Mouse (Mus musculus): ENCODE data around the gene Dact3. TPM values are rescaled to one million over a fixed set of nuclear protein-coding genes. Genes with fewer than 3 reads are reported as not detected.

The Dact3 gene
- polyA plus RNA-seq (2014; fragmentation: Illumina TruSeq; extraction: RNeasy Lipid Tissue Mini Kit (QIAGEN cat#74804); ENCODE audit: low read depth, low replicate concordance): 5.9 TPM

DNA sequence AGATGAGACGGTGACA lies at the start of gene Dact3:
Gene Dact3 (plus strand): TSS at position 8 of the 16 bp plus-strand sequence.

DNA sequence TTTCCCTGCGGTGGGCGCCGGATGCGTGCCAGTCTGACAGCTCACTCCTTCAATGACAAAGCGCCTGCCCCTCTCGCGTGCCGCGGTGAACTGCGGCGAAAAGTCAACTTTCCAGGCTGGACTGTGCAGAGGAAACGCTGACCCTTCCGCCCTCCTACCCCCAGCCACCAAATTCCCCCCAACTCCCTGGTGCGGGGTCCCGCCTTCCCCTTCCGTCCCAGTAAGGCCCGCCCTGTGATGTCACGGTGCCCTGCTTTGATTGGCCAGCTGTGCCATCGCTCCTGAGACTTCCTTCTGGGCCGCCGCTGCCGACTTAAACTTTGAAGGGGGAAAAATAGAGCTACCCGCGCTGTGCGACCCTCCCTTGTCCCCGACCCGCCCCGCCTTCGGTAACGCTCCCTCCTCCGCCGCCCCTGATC lies 32.5 kb upstream of the Dact3 start, which contains the start of gene Prkd2:
Gene Prkd2 (plus strand): TSS at position 258 of the 419 bp plus-strand sequence.

DNA sequence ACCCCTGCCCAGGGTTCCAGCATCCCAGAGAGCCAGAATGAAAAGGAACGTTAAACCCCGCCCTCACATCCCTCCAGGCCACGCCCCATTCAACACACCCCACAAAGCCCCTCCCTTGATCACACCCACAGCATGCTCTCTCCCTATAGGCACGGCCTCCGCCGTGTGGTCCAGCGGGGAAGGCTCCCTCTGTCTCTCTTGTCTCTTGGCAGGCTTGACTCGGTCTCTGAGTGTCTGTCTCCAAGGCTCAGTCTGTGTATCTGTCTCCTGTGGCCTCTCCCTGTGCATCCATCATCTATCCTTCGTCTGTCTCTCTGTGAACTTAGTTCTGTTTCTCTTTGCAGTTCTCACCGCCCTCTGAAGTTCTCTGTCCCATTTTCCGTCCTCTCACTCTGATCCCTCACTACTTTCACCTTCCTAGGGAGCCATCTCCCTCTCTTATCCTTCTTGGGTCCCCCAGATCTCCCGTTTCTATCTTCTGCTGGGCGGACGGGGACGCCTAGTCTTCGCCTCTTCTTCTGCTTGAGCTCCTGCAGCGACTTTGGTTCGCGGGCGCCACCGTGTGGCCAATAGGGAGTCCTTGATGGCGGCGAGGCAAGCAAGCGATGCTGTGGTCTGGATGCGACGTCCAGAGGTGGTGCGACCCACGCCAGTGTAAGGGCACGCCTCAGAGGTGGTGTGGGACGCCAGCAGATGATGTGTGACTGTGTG lies 16.7 kb downstream of the Dact3 start, which contains the start of gene Gng8:
Gene Gng8 (plus strand): TSS at position 146 of the 711 bp plus-strand sequence.

DNA sequence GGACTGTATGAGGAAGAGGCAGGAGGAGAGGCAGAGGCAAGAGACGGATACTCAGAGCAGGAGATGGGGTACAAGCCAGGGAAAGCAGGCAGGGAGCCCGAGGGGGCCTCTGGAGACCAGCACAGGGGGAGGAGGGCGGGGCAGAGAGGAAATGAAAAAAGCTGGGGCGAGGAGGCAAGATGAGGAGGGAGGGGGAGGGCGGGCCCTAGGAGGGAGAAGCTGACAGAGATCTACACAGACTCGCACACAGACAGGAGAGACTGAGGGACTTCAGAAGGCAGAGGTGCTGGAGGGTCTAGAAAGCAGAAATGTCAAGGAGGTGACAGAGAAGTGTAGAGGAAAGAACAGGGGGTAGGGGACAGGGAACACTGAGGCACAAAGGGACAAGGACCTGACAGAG lies 31.2 kb downstream of the Dact3 start, which contains the start of gene Ptgir:
Gene Ptgir (plus strand): TSS at position 210 of the 400 bp plus-strand sequence.

DNA sequence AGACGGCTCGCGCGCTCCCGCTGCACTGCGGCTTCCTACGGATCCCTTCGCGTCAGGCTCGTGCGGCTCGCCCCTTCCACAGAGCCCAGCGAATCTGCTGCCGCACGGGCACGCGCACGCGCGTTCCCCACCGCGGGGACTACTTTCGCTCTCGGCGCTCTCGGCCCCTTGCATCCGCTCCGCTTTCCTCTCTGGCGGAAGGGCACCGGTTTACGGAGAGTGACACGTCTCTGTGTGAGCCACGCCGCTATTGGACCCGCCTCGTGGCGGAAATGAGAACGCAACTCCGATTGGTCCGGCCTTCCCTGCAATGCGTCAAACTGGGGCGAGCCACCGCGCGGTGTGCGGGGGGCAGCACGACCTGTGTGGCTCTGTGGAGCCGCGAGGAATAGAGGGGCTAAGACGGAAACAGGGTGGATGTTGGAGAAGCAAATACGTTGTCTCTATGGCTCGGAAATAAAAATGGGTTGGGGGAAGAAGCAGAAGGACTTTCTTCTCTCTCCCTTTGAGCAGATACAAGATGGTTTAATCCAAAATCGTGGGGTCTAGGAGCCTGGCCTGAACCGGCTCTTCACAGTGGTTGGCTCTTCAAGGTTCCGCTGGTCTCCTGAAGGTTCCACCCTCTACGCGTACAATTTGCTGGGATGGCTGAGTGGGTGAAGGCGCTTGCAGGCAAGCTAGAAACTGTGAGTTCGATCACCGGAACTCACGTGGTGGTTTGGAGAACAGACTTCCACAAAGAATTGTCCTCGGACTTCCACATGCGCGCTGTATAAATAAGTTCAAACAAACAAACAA lies 49.1 kb downstream of the Dact3 start, which contains the start of gene Calm3:
Gene Calm3 (minus strand): TSS at position 78 of the 798 bp plus-strand sequence.

Other genes with a start within 250 kb of the Dact3 start
- gene Ceacam15, start 199.6 kb upstream of the Dact3 start, polyA plus RNA-seq (2014; fragmentation: Illumina TruSeq; extraction: RNeasy Lipid Tissue Mini Kit (QIAGEN cat#74804); ENCODE audit: low read depth, low replicate concordance): not detected
- gene Ceacam9, start 153.4 kb upstream of the Dact3 start, polyA plus RNA-seq (2014; fragmentation: Illumina TruSeq; extraction: RNeasy Lipid Tissue Mini Kit (QIAGEN cat#74804); ENCODE audit: low read depth, low replicate concordance): 0.30 TPM
- 156 TPM for gene Ap2s1, start 136.9 kb upstream of the Dact3 start, polyA plus RNA-seq (2014; fragmentation: Illumina TruSeq; extraction: RNeasy Lipid Tissue Mini Kit (QIAGEN cat#74804); ENCODE audit: low read depth, low replicate concordance)
- 638 TPM for gene Slc1a5, start 94.0 kb upstream of the Dact3 start, polyA plus RNA-seq (2014; fragmentation: Illumina TruSeq; extraction: RNeasy Lipid Tissue Mini Kit (QIAGEN cat#74804); ENCODE audit: low read depth, low replicate concordance)
- 61.2 TPM for gene Strn4, start 59.4 kb upstream of the Dact3 start, polyA plus RNA-seq (2014; fragmentation: Illumina TruSeq; extraction: RNeasy Lipid Tissue Mini Kit (QIAGEN cat#74804); ENCODE audit: low read depth, low replicate concordance)
- 19.1 TPM for gene Fkrp, start 58.6 kb upstream of the Dact3 start, polyA plus RNA-seq (2014; fragmentation: Illumina TruSeq; extraction: RNeasy Lipid Tissue Mini Kit (QIAGEN cat#74804); ENCODE audit: low read depth, low replicate concordance)
- 22.1 TPM for gene Prkd2, start 32.4 kb upstream of the Dact3 start, polyA plus RNA-seq (2014; fragmentation: Illumina TruSeq; extraction: RNeasy Lipid Tissue Mini Kit (QIAGEN cat#74804); ENCODE audit: low read depth, low replicate concordance)
- gene Gng8, start 16.5 kb downstream of the Dact3 start, polyA plus RNA-seq (2014; fragmentation: Illumina TruSeq; extraction: RNeasy Lipid Tissue Mini Kit (QIAGEN cat#74804); ENCODE audit: low read depth, low replicate concordance): 4.3 TPM
- 2.4 TPM for gene Ptgir, start 31.2 kb downstream of the Dact3 start, polyA plus RNA-seq (2014; fragmentation: Illumina TruSeq; extraction: RNeasy Lipid Tissue Mini Kit (QIAGEN cat#74804); ENCODE audit: low read depth, low replicate concordance)
- 128 TPM for gene Calm3, start 48.8 kb downstream of the Dact3 start, polyA plus RNA-seq (2014; fragmentation: Illumina TruSeq; extraction: RNeasy Lipid Tissue Mini Kit (QIAGEN cat#74804); ENCODE audit: low read depth, low replicate concordance)
- gene Pnmal2, start 69.4 kb downstream of the Dact3 start, polyA plus RNA-seq (2014; fragmentation: Illumina TruSeq; extraction: RNeasy Lipid Tissue Mini Kit (QIAGEN cat#74804); ENCODE audit: low read depth, low replicate concordance): 3.2 TPM
- gene Pnmal1, start 84.4 kb downstream of the Dact3 start, polyA plus RNA-seq (2014; fragmentation: Illumina TruSeq; extraction: RNeasy Lipid Tissue Mini Kit (QIAGEN cat#74804); ENCODE audit: low read depth, low replicate concordance): 0.19 TPM
- gene Gm42372, start 107.8 kb downstream of the Dact3 start, polyA plus RNA-seq (2014; fragmentation: Illumina TruSeq; extraction: RNeasy Lipid Tissue Mini Kit (QIAGEN cat#74804); ENCODE audit: low read depth, low replicate concordance): 0.16 TPM
- 3.5 TPM for gene Ccdc8, start 117.4 kb downstream of the Dact3 start, polyA plus RNA-seq (2014; fragmentation: Illumina TruSeq; extraction: RNeasy Lipid Tissue Mini Kit (QIAGEN cat#74804); ENCODE audit: low read depth, low replicate concordance)
- gene Ppp5c, start 152.6 kb downstream of the Dact3 start, polyA plus RNA-seq (2014; fragmentation: Illumina TruSeq; extraction: RNeasy Lipid Tissue Mini Kit (QIAGEN cat#74804); ENCODE audit: low read depth, low replicate concordance): 49.6 TPM
- 3.4 TPM for gene Hif3a, start 187.1 kb downstream of the Dact3 start, polyA plus RNA-seq (2014; fragmentation: Illumina TruSeq; extraction: RNeasy Lipid Tissue Mini Kit (QIAGEN cat#74804); ENCODE audit: low read depth, low replicate concordance)
- 0.20 TPM for gene Psg16, start 198.7 kb downstream of the Dact3 start, polyA plus RNA-seq (2014; fragmentation: Illumina TruSeq; extraction: RNeasy Lipid Tissue Mini Kit (QIAGEN cat#74804); ENCODE audit: low read depth, low replicate concordance)